In genomic region chr2:42007606-42008005, GRCm38 (mm10) we compare ENCODE assay signal across 12 mouse cellular contexts.
A peak's percentile ranks its signal among the peaks of the same experiment; 100 is the strongest.
DNase-seq lines count a peak whose midpoint lies in the region; ATAC-seq lines count a peak whose summit lies in the region.
"Had no signal": no experiment of that assay in that cellular context is flagged by ENCODE, and none has a peak within 500 bp of the region (broad histone marks: within the 10 kb centered on the region; RNA-seq: fewer than 3 reads in every experiment).

No protein-coding gene starts in this region.

- no peak overlapping the region for H3K4me3 ChIP-seq in midbrain, embryonic 15.5 days
- H3K4me3 ChIP-seq: myocyte had no signal

- no peaks in the 10 kb centered on the region for H3K9me3 ChIP-seq in midbrain, embryonic 15.5 days

- intact Hi-C loops in gastrocnemius, postnatal 14 days (cut with DNase I; ENCODE audit: low total_unique reads): no loop called here

- H3K4me2 ChIP-seq in midbrain, embryonic 15.5 days: no peak overlapping the region
- H3K4me2 ChIP-seq: heart, embryonic 11.5 days had no signal

- no peaks in the 10 kb centered on the region for H3K27me3 ChIP-seq in midbrain, embryonic 15.5 days (replicated peaks)

- 0 out of 2 replicates have a peak, but pooled peaks cover 3% of the 10 kb centered on the region for H3K4me1 ChIP-seq in midbrain, embryonic 15.5 days

- H3K36me3 ChIP-seq in midbrain, embryonic 15.5 days (replicated peaks): no peaks in the 10 kb centered on the region

- no peak overlapping the region for H3K27ac ChIP-seq in midbrain, embryonic 15.5 days
- H3K27ac ChIP-seq: liver, embryonic 14.5 days had no signal

- 51% methylated on average over 3 of the region's 3 CpGs for WGBS in midbrain, embryonic 15.5 days

- H3K9ac ChIP-seq in midbrain, embryonic 15.5 days: no peak overlapping the region
- H3K9ac ChIP-seq: liver, embryonic 14.5 days had no signal

- ATAC-seq in midbrain, embryonic 15.5 days (replicated peaks): peak; percentile 75

- peak; percentile 23 to 32 for DNase-seq in cerebellum, adult 18-20 months
- DNase-seq in cerebellum, postnatal 36 days: no peak
- DNase-seq in cerebellum, postnatal 14 days: peak; percentile 32
- DNase-seq in layer of hippocampus, adult 8-10 months (ENCODE audit: low spot score in 2 of 2): peak; percentile 70 to 75
- DNase-seq in urinary bladder, adult 2 months (ENCODE audit: low spot score): no peak
- DNase-seq in gastrocnemius, postnatal 14 days: no peak
- DNase-seq in c-Kit-positive CD71-positive TER-119-positive erythroid progenitor cells, embryonic 14.5 days (ENCODE audit: low spot score): no peak
- DNase-seq: kidney, adult 2 months had no signal

Comparison
In these comparisons a context has a peak if more than half of its experiments do, and no peak if none do; other contexts are left out.
1. DNase-seq: peak in cerebellum, adult 18-20 months (2 of 2), cerebellum, postnatal 14 days (2 of 2) and layer of hippocampus, adult 8-10 months (2 of 2); none in cerebellum, postnatal 36 days (0 of 2), urinary bladder, adult 2 months (single experiment), gastrocnemius, postnatal 14 days (single experiment) and c-Kit-positive CD71-positive TER-119-positive erythroid progenitor cells, embryonic 14.5 days (single experiment).